Mouse (Mus musculus) heart, postnatal 0 days (tissue): ENCODE measurements around the gene Scd1.

Source experiments
- CTCF ChIP-seq: IDR thresholded peaks from 2 replicates; pipeline ENCODE4 v1.5.1; 2016; ENCODE audit warnings: antibody characterized with exemption, control low read depth, low read depth
- EP300 ChIP-seq: IDR thresholded peaks from 2 replicates; pipeline ENCODE4 v1.6.1; 2016; ENCODE audit warnings: antibody characterized with exemption, low read depth

GRCm38 (mm10) chr19:44417448-44417847 is 9.8 kb upstream of the Scd1 start:
- TF ChIP-seq CTCF (no peak), EP300 (no peak)
